Mouse (Mus musculus): Measurements from ENCODE around the gene Zfand6. TPM values are rescaled to one million over a fixed set of nuclear protein-coding genes. Genes with fewer than 3 reads are reported as not detected.

The Zfand6 gene
- polyA plus RNA-seq, 1 experiment from 2014 or later, result 183 TPM

- Histone ChIP-seq H3K27ac (ENCODE audit: low read length) (no peak overlapping the region), H3K4me1 (ENCODE audit: control insufficient read depth, insufficient read depth, low read length) (no peaks in the 10 kb centered on the region), H3K36me3 (ENCODE audit: control insufficient read depth, insufficient read depth, low read length) (no peaks in the 10 kb centered on the region), H3K9ac (replicated peaks; ENCODE audit: low read depth, low read length) (no peak overlapping the region), H3K9me3 (ENCODE audit: control insufficient read depth, low read depth, low read length) (no peaks in the 10 kb centered on the region), H3K4me2 (replicated peaks; ENCODE audit: low read depth, low read length) (no peak overlapping the region), H3K27me3 (ENCODE audit: control insufficient read depth, insufficient read depth, low read length) (no peaks in the 10 kb centered on the region), H3K4me3 (ENCODE audit: low read depth, low read length) (no peak overlapping the region)
- ATAC-seq (ENCODE audit: insufficient number of reproducible peaks, insufficient read depth, low FRiP score, low read depth), result no peak
- WGBS, result 83% methylated on average over 3 of the region's 3 CpGs
These were observed 93.8 kb downstream of the Zfand6 start for GRCm38 (mm10) chr7:84596002-84596401.

DNA sequence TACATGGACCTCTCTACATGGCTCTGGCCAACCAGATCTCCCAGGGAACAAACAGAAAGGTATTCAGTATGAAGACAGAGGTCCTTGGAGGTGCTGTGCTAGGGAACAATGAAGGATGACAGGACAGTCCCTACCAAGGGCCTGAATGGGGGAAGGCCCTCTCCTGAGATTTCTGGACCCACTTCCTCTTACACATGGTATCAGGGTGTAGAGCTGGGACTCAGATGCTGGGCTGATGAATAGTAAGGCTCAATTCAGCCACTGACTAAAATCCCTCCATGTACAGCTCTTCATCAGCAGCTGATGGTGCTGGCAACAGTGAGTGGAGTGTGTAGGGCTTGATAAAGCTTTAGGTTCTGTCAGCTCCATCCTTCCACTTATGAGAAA is 94.8 kb downstream of the Zfand6 start:
- no peaks in the 10 kb centered on the region for H3K4me1 ChIP-seq (ENCODE audit: control insufficient read depth, insufficient read depth, low read length)
- no peak overlapping the region for H3K9ac ChIP-seq (replicated peaks; ENCODE audit: low read depth, low read length)
- H3K27me3 ChIP-seq (ENCODE audit: control insufficient read depth, insufficient read depth, low read length), result no peaks in the 10 kb centered on the region
- ATAC-seq (ENCODE audit: insufficient number of reproducible peaks, insufficient read depth, low FRiP score, low read depth), result no peak
- no peak overlapping the region for H3K27ac ChIP-seq (ENCODE audit: low read length)
- H3K4me3 ChIP-seq (ENCODE audit: low read depth, low read length), result no peak overlapping the region
- no peak overlapping the region for H3K4me2 ChIP-seq (replicated peaks; ENCODE audit: low read depth, low read length)
- no peaks in the 10 kb centered on the region for H3K9me3 ChIP-seq (ENCODE audit: control insufficient read depth, low read depth, low read length)
- H3K36me3 ChIP-seq (ENCODE audit: control insufficient read depth, insufficient read depth, low read length), result no peaks in the 10 kb centered on the region

DNA sequence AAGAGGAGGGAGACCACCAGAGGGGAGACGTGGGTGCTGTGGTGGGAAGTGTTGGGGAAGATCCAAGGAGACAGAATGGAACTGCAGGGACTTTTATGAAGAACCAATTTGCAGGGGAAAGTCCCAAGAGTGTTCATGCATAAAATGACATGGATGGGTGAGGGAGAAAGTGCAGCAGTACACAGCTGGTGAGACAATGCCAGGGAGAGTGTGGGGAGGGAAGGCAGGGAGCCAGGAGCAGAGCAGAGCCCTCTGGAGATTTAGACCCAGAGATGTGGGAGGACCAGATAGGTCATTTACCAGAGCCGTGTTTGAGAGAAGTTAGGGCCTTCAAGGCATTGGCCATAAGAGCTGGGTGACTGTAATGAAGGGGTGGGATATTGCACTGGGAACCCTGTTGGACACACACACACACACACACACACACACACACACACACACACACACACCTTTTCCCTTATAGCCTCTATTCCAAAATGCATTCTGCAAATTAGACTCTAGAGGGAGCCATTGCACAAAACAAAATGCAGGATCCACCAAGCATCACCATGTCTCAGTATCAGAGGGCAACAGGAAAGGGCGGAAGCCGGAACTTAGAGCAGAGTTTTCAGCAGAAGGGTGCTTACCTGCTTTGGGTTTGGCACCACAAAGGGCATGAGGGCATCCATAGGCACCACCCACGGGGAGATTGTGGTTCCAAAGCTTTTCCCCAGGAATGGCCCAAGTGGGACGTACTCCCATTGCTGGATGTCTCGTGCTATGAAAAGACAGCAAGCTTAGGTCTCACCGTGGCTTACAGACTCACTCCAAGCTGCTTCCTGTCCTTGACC is 95.5 kb downstream of the Zfand6 start:
- Histone ChIP-seq H3K27ac (ENCODE audit: low read length) (no peak overlapping the region), H3K9ac (replicated peaks; ENCODE audit: low read depth, low read length) (no peak overlapping the region), H3K4me3 (ENCODE audit: low read depth, low read length) (no peak overlapping the region), H3K9me3 (ENCODE audit: control insufficient read depth, low read depth, low read length) (no peaks in the 10 kb centered on the region), H3K36me3 (ENCODE audit: control insufficient read depth, insufficient read depth, low read length) (no peaks in the 10 kb centered on the region), H3K27me3 (ENCODE audit: control insufficient read depth, insufficient read depth, low read length) (no peaks in the 10 kb centered on the region), H3K4me2 (replicated peaks; ENCODE audit: low read depth, low read length) (no peak overlapping the region), H3K4me1 (ENCODE audit: control insufficient read depth, insufficient read depth, low read length) (no peaks in the 10 kb centered on the region)
- WGBS, result 48% methylated on average over 8 of the region's 8 CpGs
- peak; percentile 42; the same call in 1 of the 2 replicates for ATAC-seq (ENCODE audit: insufficient number of reproducible peaks, insufficient read depth, low FRiP score, low read depth)

DNA sequence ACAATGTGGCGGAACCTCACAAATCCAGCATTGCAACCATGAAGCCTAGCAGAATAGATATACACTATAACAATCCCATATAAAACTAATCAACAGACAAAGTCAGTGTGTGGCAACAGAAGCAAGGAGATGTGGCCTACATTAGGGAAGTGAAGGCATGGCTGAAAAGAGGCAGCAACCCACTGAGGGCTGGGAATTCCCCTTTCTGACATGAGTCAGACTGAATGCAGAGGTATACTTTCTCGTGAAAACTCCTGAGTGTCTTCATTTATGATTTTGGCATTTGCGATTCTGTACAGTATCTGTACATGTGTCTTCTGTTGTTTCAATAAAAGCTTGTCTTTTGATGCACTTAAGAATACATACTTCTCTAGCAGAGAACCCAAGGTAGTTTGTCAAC is 98.4 kb downstream of the Zfand6 start:
- H3K4me2 ChIP-seq (replicated peaks; ENCODE audit: low read depth, low read length), result no peak overlapping the region
- no peaks in the 10 kb centered on the region for H3K4me1 ChIP-seq (ENCODE audit: control insufficient read depth, insufficient read depth, low read length)
- H3K9me3 ChIP-seq (ENCODE audit: control insufficient read depth, low read depth, low read length), result no peaks in the 10 kb centered on the region
- no peak overlapping the region for H3K9ac ChIP-seq (replicated peaks; ENCODE audit: low read depth, low read length)
- ATAC-seq (ENCODE audit: insufficient number of reproducible peaks, insufficient read depth, low FRiP score, low read depth), result no peak
- H3K36me3 ChIP-seq (ENCODE audit: control insufficient read depth, insufficient read depth, low read length), result no peaks in the 10 kb centered on the region
- H3K27ac ChIP-seq (ENCODE audit: low read length), result no peak overlapping the region
- H3K27me3 ChIP-seq (ENCODE audit: control insufficient read depth, insufficient read depth, low read length), result no peaks in the 10 kb centered on the region
- 89% methylated on average over 3 of the region's 3 CpGs for WGBS
- H3K4me3 ChIP-seq (ENCODE audit: low read depth, low read length), result no peak overlapping the region

- no peak for ATAC-seq (ENCODE audit: insufficient number of reproducible peaks, insufficient read depth, low FRiP score, low read depth)
- H3K4me1 ChIP-seq (ENCODE audit: control insufficient read depth, insufficient read depth, low read length), result no peaks in the 10 kb centered on the region
- H3K9me3 ChIP-seq (ENCODE audit: control insufficient read depth, low read depth, low read length), result no peaks in the 10 kb centered on the region
- H3K27me3 ChIP-seq (ENCODE audit: control insufficient read depth, insufficient read depth, low read length), result no peaks in the 10 kb centered on the region
- no peak overlapping the region for H3K4me3 ChIP-seq (ENCODE audit: low read depth, low read length)
- no peaks in the 10 kb centered on the region for H3K36me3 ChIP-seq (ENCODE audit: control insufficient read depth, insufficient read depth, low read length)
- WGBS, result 76% methylated on average over 2 of the region's 2 CpGs
- no peak overlapping the region for H3K4me2 ChIP-seq (replicated peaks; ENCODE audit: low read depth, low read length)
- H3K9ac ChIP-seq (replicated peaks; ENCODE audit: low read depth, low read length), result no peak overlapping the region
- no peak overlapping the region for H3K27ac ChIP-seq (ENCODE audit: low read length)
These were observed 99.1 kb downstream of the Zfand6 start for GRCm38 (mm10) chr7:84590622-84591021.

DNA sequence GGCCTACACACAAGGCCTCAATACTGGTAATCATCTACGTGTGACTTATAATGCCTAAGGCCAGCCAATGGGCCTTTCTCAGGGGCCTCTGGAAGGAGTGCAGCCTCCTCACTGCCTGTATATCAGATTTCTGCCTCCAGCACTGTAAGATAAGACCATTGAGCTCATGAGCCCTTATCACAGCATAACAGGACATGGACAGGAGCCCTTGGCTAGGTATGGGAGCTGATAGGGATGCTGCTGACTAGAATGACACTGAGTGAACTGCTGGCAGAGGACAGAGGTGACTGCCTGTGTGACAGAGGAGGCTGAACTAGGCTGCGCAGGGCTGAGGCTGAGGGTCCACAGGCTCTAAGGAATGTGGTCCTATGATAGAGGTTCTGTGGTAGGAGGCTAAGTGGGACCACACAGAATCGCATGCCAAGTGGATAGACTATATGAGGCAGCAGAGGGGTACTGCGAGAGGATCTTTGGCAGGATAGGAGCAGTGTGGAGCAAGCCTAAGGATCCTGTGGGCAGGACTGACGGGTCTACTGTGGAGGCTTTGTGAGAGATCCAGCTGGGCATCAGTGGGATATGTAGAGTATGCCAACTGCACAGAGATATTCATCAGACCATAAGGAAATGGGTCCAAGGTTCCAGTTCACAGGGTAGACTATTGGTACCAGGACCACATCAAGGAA is 102.5 kb downstream of the Zfand6 start:
- Histone ChIP-seq H3K9ac (replicated peaks; ENCODE audit: low read depth, low read length) (no peak overlapping the region), H3K36me3 (ENCODE audit: control insufficient read depth, insufficient read depth, low read length) (no peaks in the 10 kb centered on the region), H3K4me2 (replicated peaks; ENCODE audit: low read depth, low read length) (no peak overlapping the region), H3K27ac (ENCODE audit: low read length) (no peak overlapping the region), H3K4me1 (ENCODE audit: control insufficient read depth, insufficient read depth, low read length) (no peaks in the 10 kb centered on the region), H3K4me3 (ENCODE audit: low read depth, low read length) (no peak overlapping the region), H3K9me3 (ENCODE audit: control insufficient read depth, low read depth, low read length) (no peaks in the 10 kb centered on the region), H3K27me3 (ENCODE audit: control insufficient read depth, insufficient read depth, low read length) (no peaks in the 10 kb centered on the region)
- ATAC-seq (ENCODE audit: insufficient number of reproducible peaks, insufficient read depth, low FRiP score, low read depth), result peak; percentile 79; the same call in 1 of the 2 replicates
- WGBS, result 90% methylated on average over 5 of the region's 5 CpGs

- Histone ChIP-seq H3K9me3 (ENCODE audit: control insufficient read depth, low read depth, low read length) (no peaks in the 10 kb centered on the region), H3K36me3 (ENCODE audit: control insufficient read depth, insufficient read depth, low read length) (no peaks in the 10 kb centered on the region), H3K9ac (replicated peaks; ENCODE audit: low read depth, low read length) (no peak overlapping the region), H3K27ac (ENCODE audit: low read length) (no peak overlapping the region), H3K4me3 (ENCODE audit: low read depth, low read length) (no peak overlapping the region), H3K4me2 (replicated peaks; ENCODE audit: low read depth, low read length) (no peak overlapping the region), H3K27me3 (ENCODE audit: control insufficient read depth, insufficient read depth, low read length) (no peaks in the 10 kb centered on the region), H3K4me1 (ENCODE audit: control insufficient read depth, insufficient read depth, low read length) (no peaks in the 10 kb centered on the region)
- WGBS, result 68% methylated on average over 3 of the region's 3 CpGs
- ATAC-seq (ENCODE audit: insufficient number of reproducible peaks, insufficient read depth, low FRiP score, low read depth), result no peak
These were observed 103.2 kb downstream of the Zfand6 start for GRCm38 (mm10) chr7:84586360-84587100.

GRCm38 (mm10) chr7:84585086-84585485 is 104.7 kb downstream of the Zfand6 start:
- Histone ChIP-seq H3K36me3 (ENCODE audit: control insufficient read depth, insufficient read depth, low read length) (no peaks in the 10 kb centered on the region), H3K27me3 (ENCODE audit: control insufficient read depth, insufficient read depth, low read length) (no peaks in the 10 kb centered on the region), H3K9ac (replicated peaks; ENCODE audit: low read depth, low read length) (no peak overlapping the region), H3K9me3 (ENCODE audit: control insufficient read depth, low read depth, low read length) (no peaks in the 10 kb centered on the region), H3K4me3 (ENCODE audit: low read depth, low read length) (no peak overlapping the region), H3K27ac (ENCODE audit: low read length) (no peak overlapping the region), H3K4me1 (ENCODE audit: control insufficient read depth, insufficient read depth, low read length) (no peaks in the 10 kb centered on the region), H3K4me2 (replicated peaks; ENCODE audit: low read depth, low read length) (no peak overlapping the region)
- 85% methylated on average over 4 of the region's 4 CpGs for WGBS
- no peak for ATAC-seq (ENCODE audit: insufficient number of reproducible peaks, insufficient read depth, low FRiP score, low read depth)

Measured in stomach, embryonic 14.5 days (tissue).